Mouse (Mus musculus) B cell, adult 2 months (primary cell): ENCODE measurements around the gene Eml2.

Experiments used
- DNase-seq, 2 experiments: peaks; one replicate each; pipeline ENCODE4 v3.0.0; 2022

Eml2 gene

GRCm38 (mm10) chr7:19208201-19208910 is 32.1 kb downstream of the Eml2 start:
- DNase-seq = no peak

GRCm38 (mm10) chr7:19208944-19209472 is 32.8 kb downstream of the Eml2 start:
- DNase-seq = no peak

- no peak for DNase-seq
Measured at GRCm38 (mm10) chr7:19209494-19209893, 33.3 kb downstream of the Eml2 start.

GRCm38 (mm10) chr7:19210010-19210409 is 33.8 kb downstream of the Eml2 start:
- DNase-seq = peak; percentile 30 to 32

GRCm38 (mm10) chr7:19211041-19211675 is 34.9 kb downstream of the Eml2 start:
- no peak for DNase-seq

- DNase-seq = peak in 1 of 2 experiments; percentile 27
Measured at GRCm38 (mm10) chr7:19211996-19212755, 36.0 kb downstream of the Eml2 start, which contains the start of gene Gpr4. TSS of gene Gpr4 (plus strand) at chr7:19212538.

- no peak for DNase-seq
Measured at GRCm38 (mm10) chr7:19213385-19213784, 37.2 kb downstream of the Eml2 start.

GRCm38 (mm10) chr7:19214369-19214768 is 38.1 kb downstream of the Eml2 start:
- DNase-seq = no peak

GRCm38 (mm10) chr7:19214940-19215339 is 38.7 kb downstream of the Eml2 start:
- DNase-seq = no peak

GRCm38 (mm10) chr7:19217492-19217891 is 41.3 kb downstream of the Eml2 start:
- DNase-seq = no peak

GRCm38 (mm10) chr7:19217944-19218343 is 41.7 kb downstream of the Eml2 start:
- no peak for DNase-seq

GRCm38 (mm10) chr7:19220061-19220460 is 43.8 kb downstream of the Eml2 start:
- DNase-seq = no peak

- no peak for DNase-seq
Measured at GRCm38 (mm10) chr7:19222189-19222588, 46.0 kb downstream of the Eml2 start.

GRCm38 (mm10) chr7:19222875-19223274 is 46.7 kb downstream of the Eml2 start:
- DNase-seq = no peak

GRCm38 (mm10) chr7:19224933-19225332 is 48.7 kb downstream of the Eml2 start:
- DNase-seq = no peak

GRCm38 (mm10) chr7:19226817-19227797 is 50.9 kb downstream of the Eml2 start:
- peak; percentile 49 to 50 for DNase-seq

GRCm38 (mm10) chr7:19227883-19228792 is 51.9 kb downstream of the Eml2 start, which contains the start of gene Opa3:
TSS of gene Opa3 (plus strand) at chr7:19228334.
- peak; percentile 99 for DNase-seq

- DNase-seq = no peak
Measured at GRCm38 (mm10) chr7:19228793-19229148, 52.5 kb downstream of the Eml2 start.

GRCm38 (mm10) chr7:19229404-19229803 is 53.2 kb downstream of the Eml2 start:
- no peak for DNase-seq

GRCm38 (mm10) chr7:19230041-19230580 is 53.9 kb downstream of the Eml2 start:
- DNase-seq = no peak

- DNase-seq = no peak
Measured at GRCm38 (mm10) chr7:19230899-19231298, 54.7 kb downstream of the Eml2 start.
